Mouse (Mus musculus) ovary, postnatal 36 days (tissue): Measurements from ENCODE around the gene Srp14.
A peak's percentile ranks its signal among the peaks of the same experiment; 100 is the strongest.

Source experiments
- DNase-seq: peaks from one replicate; pipeline ENCODE4 v3.0.0; 2022; ENCODE audit warnings: low spot score, mixed read lengths

Gene Srp14

GRCm38 (mm10) chr2:118479550-118479909 lies at the start of gene Srp14:
Gene Srp14 (minus strand): TSS chr2:118479711.
- DNase-seq, result peak; percentile 90

- no peak for DNase-seq
Measured at GRCm38 (mm10) chr2:118526545-118526944, 47.0 kb upstream of the Srp14 start.

- DNase-seq, result no peak
Measured at GRCm38 (mm10) chr2:118524811-118525210, 45.3 kb upstream of the Srp14 start.

GRCm38 (mm10) chr2:118523163-118523730 lies 43.7 kb upstream of the Srp14 start:
- no peak for DNase-seq

- no peak for DNase-seq
Measured at GRCm38 (mm10) chr2:118522265-118522664, 42.8 kb upstream of the Srp14 start.

- peak; percentile 51 for DNase-seq
Measured at GRCm38 (mm10) chr2:118520042-118520933, 40.8 kb upstream of the Srp14 start.

- no peak for DNase-seq
Measured at GRCm38 (mm10) chr2:118512418-118513377, 33.2 kb upstream of the Srp14 start.

- no peak for DNase-seq
Measured at GRCm38 (mm10) chr2:118511779-118512417, 32.4 kb upstream of the Srp14 start.

GRCm38 (mm10) chr2:118510447-118511310 lies 31.2 kb upstream of the Srp14 start:
- DNase-seq, result peak; percentile 95

DNA sequence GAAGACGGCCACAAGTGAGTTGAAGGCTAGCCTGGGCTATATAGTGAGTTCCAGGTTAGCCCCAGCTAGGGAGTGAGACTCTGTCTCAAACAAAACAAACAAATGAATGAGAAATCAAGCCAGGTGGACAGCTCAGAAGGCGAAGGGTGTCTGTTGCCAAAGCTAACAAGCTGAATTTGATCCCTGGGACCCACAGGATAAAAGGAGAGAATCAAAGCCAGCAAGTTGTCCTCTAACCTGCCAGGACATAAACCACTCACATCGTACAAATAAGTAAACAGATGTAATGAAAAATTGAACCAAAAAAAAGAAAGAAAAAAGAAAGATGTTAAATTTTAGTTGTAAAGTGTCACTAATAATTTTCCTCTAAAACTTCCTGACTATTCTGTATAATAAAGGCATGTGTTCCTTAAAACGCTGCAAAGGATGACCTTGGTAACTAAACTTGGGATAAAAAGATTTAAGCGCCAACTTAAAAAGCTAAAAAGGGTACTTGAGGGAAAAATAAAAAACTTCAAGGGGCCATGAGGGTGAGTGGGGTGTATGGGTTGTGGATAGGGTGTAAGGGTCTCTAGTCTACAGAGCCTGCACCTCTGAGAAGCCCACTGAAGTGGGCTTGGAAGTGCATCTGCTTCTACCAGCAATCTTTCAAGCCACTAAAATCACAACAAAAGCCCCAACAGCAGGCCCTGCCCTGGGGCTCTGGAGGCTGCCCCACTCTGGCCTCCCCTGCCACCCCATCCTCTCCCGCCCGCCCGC lies 30.4 kb upstream of the Srp14 start:
- DNase-seq, result no peak

DNA sequence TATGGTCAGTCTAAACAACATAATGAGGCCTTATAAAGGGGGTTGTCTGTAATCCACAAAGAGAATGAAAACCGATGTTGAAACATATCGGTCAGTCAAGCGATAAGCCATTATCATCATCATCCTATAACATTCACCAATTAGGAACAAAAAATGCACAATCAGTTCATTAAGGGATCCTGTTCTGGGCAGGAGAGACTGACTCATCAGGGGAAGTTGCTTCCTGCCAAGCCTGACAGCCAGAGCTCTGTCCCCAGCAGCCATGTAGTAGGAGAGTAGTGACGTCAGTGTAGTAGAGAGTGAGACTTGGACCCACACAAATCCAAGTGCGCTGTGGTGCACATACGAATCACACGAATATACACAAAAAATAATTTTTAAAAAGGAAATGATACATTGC lies 27.6 kb upstream of the Srp14 start:
- DNase-seq, result no peak

- DNase-seq, result no peak
Measured at GRCm38 (mm10) chr2:118500191-118500590, 20.7 kb upstream of the Srp14 start.

DNA sequence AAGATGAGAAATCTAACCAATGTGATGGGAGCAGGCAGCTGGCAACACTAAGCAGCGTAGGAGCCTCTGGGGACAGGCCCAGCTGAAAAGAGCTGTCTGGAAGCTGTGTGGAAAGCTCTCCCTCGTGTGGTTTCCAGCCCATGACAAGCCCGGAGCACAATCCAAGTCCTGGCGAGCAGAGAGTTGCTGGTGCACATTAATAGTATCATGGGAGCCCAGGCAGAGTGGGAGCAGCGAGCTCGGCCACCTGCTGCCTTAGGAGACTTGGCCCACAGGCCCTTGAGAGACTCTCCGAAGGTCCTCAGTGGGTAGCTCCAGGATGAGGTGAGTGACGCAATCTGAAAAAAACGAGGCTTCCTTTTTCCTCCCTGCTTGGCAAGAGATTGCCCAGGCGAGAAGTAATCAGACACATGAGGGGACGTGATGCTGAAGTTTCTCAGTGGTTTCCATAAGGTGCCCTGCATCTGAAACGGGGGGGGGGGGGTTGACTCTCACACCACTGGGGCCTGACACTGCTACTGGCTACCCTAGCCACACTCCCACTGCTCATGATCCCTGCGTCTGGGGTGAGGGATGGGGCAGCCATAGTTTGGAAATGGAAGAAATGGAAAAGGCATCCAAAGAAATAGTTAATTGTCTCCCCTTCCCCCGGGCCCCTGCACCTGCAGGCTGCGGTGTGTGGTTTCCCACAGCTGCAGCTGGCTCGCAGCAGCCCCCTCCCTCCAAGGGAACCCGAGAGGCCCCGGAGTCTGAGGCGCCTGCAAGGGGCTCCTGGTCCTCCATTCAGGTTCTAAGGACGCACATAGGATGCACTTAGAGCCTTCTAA lies 19.8 kb upstream of the Srp14 start:
- no peak for DNase-seq

GRCm38 (mm10) chr2:118498476-118498875 lies 19.0 kb upstream of the Srp14 start:
- no peak for DNase-seq

DNA sequence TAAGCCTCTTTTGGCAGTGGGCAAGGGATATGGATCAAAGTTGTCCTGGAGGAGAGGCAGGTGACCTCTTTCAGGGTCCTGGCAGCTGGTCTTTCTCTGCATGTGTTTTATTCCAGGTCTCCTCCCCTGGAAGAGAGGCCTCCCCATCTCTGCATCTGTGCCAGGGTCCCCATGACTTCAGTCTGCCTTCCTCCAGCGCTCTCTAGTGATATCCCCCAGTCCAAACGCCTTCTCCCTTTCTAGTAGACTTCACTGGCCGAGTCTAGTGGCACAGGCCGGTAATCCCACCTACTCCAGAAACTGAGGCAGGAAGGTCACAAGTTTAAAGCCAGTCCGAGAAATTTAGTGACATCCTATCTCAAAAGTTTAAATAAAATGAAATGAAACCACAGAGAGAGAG lies 18.4 kb upstream of the Srp14 start:
- DNase-seq, result no peak

DNA sequence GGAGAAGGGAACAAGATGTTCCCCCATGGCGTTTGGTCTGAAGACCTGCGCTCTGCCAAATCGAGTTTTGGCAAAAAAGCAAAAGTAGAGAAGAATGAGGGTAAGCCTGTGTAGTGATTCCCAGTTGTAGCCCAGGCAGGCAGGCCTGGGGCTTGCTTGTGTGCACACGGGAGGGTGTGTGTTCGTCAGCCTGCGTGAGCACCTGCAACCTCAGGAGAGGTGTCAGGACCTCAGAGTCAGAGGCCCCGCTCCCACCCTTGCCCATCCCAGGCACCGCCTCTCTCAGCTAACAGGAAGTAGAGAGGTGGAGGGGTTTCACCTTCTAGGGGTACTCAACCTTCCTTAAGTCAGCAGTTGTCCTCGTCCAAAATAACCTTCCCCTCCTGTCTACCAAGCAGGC lies 15.5 kb upstream of the Srp14 start:
- no peak for DNase-seq

- no peak for DNase-seq
Measured at GRCm38 (mm10) chr2:118491741-118492395, 12.4 kb upstream of the Srp14 start.

DNA sequence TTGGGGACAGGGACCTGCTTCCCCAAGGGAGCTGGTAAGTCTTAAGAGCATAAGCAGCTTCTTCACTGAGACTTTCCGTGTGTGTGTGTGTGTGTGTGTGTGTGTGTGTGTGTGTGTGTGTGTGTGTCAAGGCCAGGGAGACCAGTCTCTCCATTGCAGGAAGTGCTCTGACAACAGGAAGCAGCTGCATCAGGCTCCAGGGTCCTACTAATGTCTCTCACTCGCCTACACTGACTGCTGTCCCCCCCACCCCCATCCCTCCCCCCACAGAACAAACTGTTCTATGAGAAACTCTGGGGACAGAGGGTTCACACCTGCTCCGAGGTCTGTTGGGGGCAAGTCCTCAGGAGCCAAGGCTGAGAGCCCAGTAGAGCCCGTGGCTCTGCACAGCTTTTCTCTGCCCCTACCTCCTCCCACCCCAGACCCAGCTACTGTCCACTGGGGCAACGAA lies 11.8 kb upstream of the Srp14 start:
- no peak for DNase-seq
